Mouse (Mus musculus): ENCODE measurements at regions not wholly inside any gene's neighbourhood (a gene's known extent, or its start where the extent isn't known, plus 50 kb on each side); places are given as distances from the start of the nearest gene placed in this dataset.

DNA sequence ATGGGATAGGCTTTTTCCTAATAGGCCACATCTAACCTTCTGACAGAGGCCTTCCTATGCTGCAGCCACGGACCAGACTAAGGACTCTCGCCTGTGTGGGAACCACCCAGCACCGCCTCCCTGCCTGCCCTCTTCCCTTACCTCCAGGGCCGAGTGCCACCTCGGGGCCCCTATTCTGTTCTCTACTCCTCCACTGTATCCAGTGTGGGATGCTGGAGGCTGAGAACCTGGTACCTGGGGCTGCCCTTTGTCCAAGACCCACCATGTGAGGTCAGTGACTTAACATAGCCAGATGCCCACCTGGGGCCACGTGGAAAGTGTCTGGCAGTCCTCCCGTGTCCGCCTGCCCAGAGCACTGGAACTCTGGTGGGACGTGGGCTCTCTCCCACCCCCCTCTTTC lies 193.2 kb upstream of the Pgrmc2 start:
- Histone ChIP-seq H3K79me2 (replicated peaks; ENCODE audit: control insufficient read depth, extremely low read depth, insufficient read depth, poor library complexity, severe bottlenecking) (no peaks in the 10 kb centered on the region), H3K9ac (ENCODE audit: insufficient read depth, low read depth) (no peak overlapping the region), H3K4me3 (replicated peaks in 1 of 3; ENCODE audit: low read depth in 2 of 3, low read length in 2 of 3, poor library complexity in 1 of 3) (no peak overlapping the region), H3K36me3 (replicated peaks in 1 of 2; ENCODE audit: control insufficient read depth in 1 of 2, insufficient read depth in 1 of 2, low read length in 1 of 2) (no peaks in the 10 kb centered on the region), H3K27ac (ENCODE audit: insufficient read depth, low read depth) (no peak overlapping the region), H3K27me3 (replicated peaks) (no peaks in the 10 kb centered on the region), H3K4me2 (ENCODE audit: insufficient read depth, low read depth, poor library complexity, severe bottlenecking) (no peak overlapping the region), H3K9me3 (replicated peaks; ENCODE audit: low read length) (peaks cover 4% of the 10 kb centered on the region), H3K4me1 (ENCODE audit: control insufficient read depth in 1 of 2, insufficient read depth in 2 of 2) (no peaks in the 10 kb centered on the region)
- dilution Hi-C loops (cut with MboI; ENCODE audit: extremely low pct_ligation_motif_present, extremely low pct_unique_long_range_greater_than_20kb, low sequenced_read_pairs) (no loop called here), in situ Hi-C loops (cut with MboI; ENCODE audit: low pct_ligation_motif_present, low pct_unique_long_range_greater_than_20kb, low sequenced_read_pairs) (no loop called here)
- no peak for DNase-seq (ENCODE audit: extremely low read depth)
- no peak for TF ChIP-seq JUN (IDR thresholded peaks at IDR 0.05; ENCODE audit: insufficient read depth, low read depth, low read length)
- TF ChIP-seq CTCF (conservative IDR thresholded peaks at IDR 0.05 in 1 of 2, IDR thresholded peaks at IDR 0.05 in 1 of 2; ENCODE audit: low read depth in 2 of 2, low read length in 2 of 2) = no peak
- TF ChIP-seq MAFK (IDR thresholded peaks at IDR 0.05; ENCODE audit: insufficient replicate concordance, low read length) = no peak
- no peak for TF ChIP-seq SIN3A (IDR thresholded peaks at IDR 0.05; ENCODE audit: low read length)
- no peak for TF ChIP-seq NRF1 (IDR thresholded peaks at IDR 0.05; ENCODE audit: low read depth, low read length)
- no peak for TF ChIP-seq MAZ (IDR thresholded peaks at IDR 0.05; ENCODE audit: low read depth, low read length)
- no peak for TF ChIP-seq RAD21 (IDR thresholded peaks at IDR 0.05; ENCODE audit: low read depth, low read length)

DNA sequence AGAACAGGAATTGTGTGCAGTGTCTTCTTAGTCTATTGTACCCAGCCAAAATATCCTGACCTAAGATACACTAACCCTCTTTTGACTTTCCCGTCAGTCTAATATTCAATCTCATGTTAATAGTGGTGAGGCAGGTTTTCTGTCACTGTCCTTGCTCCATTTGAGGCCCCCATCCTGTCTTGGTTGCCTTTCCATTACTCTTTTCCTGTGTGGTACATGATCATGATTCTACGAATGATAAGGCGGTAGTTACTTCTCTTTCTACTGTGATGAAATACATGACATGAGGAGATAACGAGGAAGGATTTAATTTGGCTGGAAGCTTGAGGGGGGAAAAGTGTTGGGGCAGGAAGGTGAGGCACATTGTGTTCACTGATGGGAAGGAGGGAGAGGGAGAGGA lies 185.7 kb upstream of the Pgrmc2 start:
- in situ Hi-C loops (cut with MboI; ENCODE audit: low pct_ligation_motif_present, low pct_unique_long_range_greater_than_20kb, low sequenced_read_pairs) = no loop called here
- dilution Hi-C loops (cut with MboI; ENCODE audit: extremely low pct_ligation_motif_present, extremely low pct_unique_long_range_greater_than_20kb, low sequenced_read_pairs) = no loop called here
- no peak overlapping the region for H3K4me2 ChIP-seq (ENCODE audit: insufficient read depth, low read depth, poor library complexity, severe bottlenecking)

DNA sequence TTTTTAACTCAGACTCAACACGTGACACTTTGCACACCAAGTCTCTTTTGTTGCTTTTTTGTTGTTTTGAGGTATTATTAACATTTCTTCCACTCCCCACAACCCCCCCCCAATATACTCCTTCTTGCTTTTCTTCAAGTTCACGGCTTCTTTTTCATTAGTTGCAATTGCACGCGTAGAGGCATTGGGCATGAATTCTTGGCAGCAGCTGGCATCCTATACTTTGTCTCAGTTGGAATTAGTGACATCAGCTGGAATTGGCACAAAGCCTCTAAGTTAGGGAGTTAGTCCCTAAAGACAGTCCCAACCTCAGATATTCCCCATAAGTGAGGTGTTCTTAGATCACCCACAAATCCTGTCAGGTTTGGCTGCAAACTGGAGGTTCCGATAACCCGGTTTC lies 183.4 kb upstream of the Pgrmc2 start:
- dilution Hi-C loops (cut with MboI; ENCODE audit: extremely low pct_ligation_motif_present, extremely low pct_unique_long_range_greater_than_20kb, low sequenced_read_pairs) = no loop called here
- Histone ChIP-seq H3K4me2 (ENCODE audit: insufficient read depth, low read depth, poor library complexity, severe bottlenecking) (no peak overlapping the region), H3K9me3 (replicated peaks; ENCODE audit: low read length) (no peaks in the 10 kb centered on the region), H3K36me3 (replicated peaks in 1 of 2; ENCODE audit: control insufficient read depth in 1 of 2, insufficient read depth in 1 of 2, low read length in 1 of 2) (no peaks in the 10 kb centered on the region), H3K27me3 (replicated peaks) (no peaks in the 10 kb centered on the region), H3K27ac (ENCODE audit: insufficient read depth, low read depth) (no peak overlapping the region), H3K79me2 (replicated peaks; ENCODE audit: control insufficient read depth, extremely low read depth, insufficient read depth, poor library complexity, severe bottlenecking) (no peaks in the 10 kb centered on the region), H3K4me1 (ENCODE audit: control insufficient read depth in 1 of 2, insufficient read depth in 2 of 2) (no peaks in the 10 kb centered on the region), H3K4me3 (replicated peaks in 1 of 3; ENCODE audit: low read depth in 2 of 3, low read length in 2 of 3, poor library complexity in 1 of 3) (no peak overlapping the region), H3K9ac (ENCODE audit: insufficient read depth, low read depth) (no peak overlapping the region)
- TF ChIP-seq MAFK (IDR thresholded peaks at IDR 0.05; ENCODE audit: insufficient replicate concordance, low read length) (no peak), ZMIZ1 (IDR thresholded peaks at IDR 0.05; ENCODE audit: low read depth, low read length) (no peak), HCFC1 (IDR thresholded peaks at IDR 0.05; ENCODE audit: low read depth, low read length) (no peak)
- in situ Hi-C loops (cut with MboI; ENCODE audit: low pct_ligation_motif_present, low pct_unique_long_range_greater_than_20kb, low sequenced_read_pairs) = no loop called here
- DNase-seq (ENCODE audit: extremely low read depth) = no peak

More for the DNA sequence above, 185.7 kb upstream of the Pgrmc2 start:
- no peaks in the 10 kb centered on the region for H3K79me2 ChIP-seq (replicated peaks; ENCODE audit: control insufficient read depth, extremely low read depth, insufficient read depth, poor library complexity, severe bottlenecking)
- H3K36me3 ChIP-seq (replicated peaks in 1 of 2; ENCODE audit: control insufficient read depth in 1 of 2, insufficient read depth in 1 of 2, low read length in 1 of 2) = no peaks in the 10 kb centered on the region
- no peak overlapping the region for H3K27ac ChIP-seq (ENCODE audit: insufficient read depth, low read depth)
- no peak for TF ChIP-seq CHD2 (IDR thresholded peaks at IDR 0.05; ENCODE audit: low read length)
- TF ChIP-seq KAT2A (IDR thresholded peaks at IDR 0.05; ENCODE audit: insufficient replicate concordance, low read length) = no peak
- no peak for TF ChIP-seq USF1 (IDR thresholded peaks at IDR 0.05; ENCODE audit: low read depth, low read length)
- no peak for TF ChIP-seq MXI1 (IDR thresholded peaks at IDR 0.05; ENCODE audit: low read depth, low read length)
- TF ChIP-seq SMC3 (IDR thresholded peaks at IDR 0.05; ENCODE audit: low read depth, low read length) = no peak
- no peak for TF ChIP-seq EP300 (IDR thresholded peaks at IDR 0.05; ENCODE audit: low read length)
- no peak for TF ChIP-seq JUN (IDR thresholded peaks at IDR 0.05; ENCODE audit: insufficient read depth, low read depth, low read length)
- no peak for TF ChIP-seq HCFC1 (IDR thresholded peaks at IDR 0.05; ENCODE audit: low read depth, low read length)
- TF ChIP-seq E2F4 (IDR thresholded peaks at IDR 0.05; ENCODE audit: insufficient replicate concordance, low read depth, low read length) = no peak
- TF ChIP-seq RAD21 (IDR thresholded peaks at IDR 0.05; ENCODE audit: low read depth, low read length) = no peak
- no peaks in the 10 kb centered on the region for H3K27me3 ChIP-seq (replicated peaks)
- H3K9ac ChIP-seq (ENCODE audit: insufficient read depth, low read depth) = no peak overlapping the region
- DNase-seq (ENCODE audit: extremely low read depth) = no peak
- no peaks in the 10 kb centered on the region for H3K4me1 ChIP-seq (ENCODE audit: control insufficient read depth in 1 of 2, insufficient read depth in 2 of 2)
- no peaks in the 10 kb centered on the region for H3K9me3 ChIP-seq (replicated peaks; ENCODE audit: low read length)
- H3K4me3 ChIP-seq (replicated peaks in 1 of 3; ENCODE audit: low read depth in 2 of 3, low read length in 2 of 3, poor library complexity in 1 of 3) = no peak overlapping the region

Data from CH12.LX (cell line).